Mouse (Mus musculus) embryonic facial prominence, embryonic 12.5 days (tissue): ENCODE results near the gene Olfr59. TPM values are rescaled to one million over a fixed set of nuclear protein-coding genes. Genes with fewer than 3 reads are reported as not detected.

Source experiments
- ATAC-seq: fragments of 200-750 bp; cut with Nextera tagmentation; 2 replicates; pipeline ENCODE4 v1.8.0; 2017; ENCODE audit not compliant: insufficient number of reproducible peaks, insufficient read depth, low FRiP score, low TSS enrichment
- H3K27ac ChIP-seq: fragments of 300-500 bp; sonication (generic); 2 replicates; pipeline ENCODE4 v1.5.1; 2016; ENCODE audit warnings: mild to moderate bottlenecking
- H3K27me3 ChIP-seq: fragments of 300-500 bp; sonication (generic); 2 replicates; pipeline ENCODE4 v1.6.1; 2016; ENCODE audit warnings: mild to moderate bottlenecking, moderate library complexity
- H3K36me3 ChIP-seq: fragments of 300-500 bp; sonication (generic); 2 replicates; pipeline ENCODE4 v1.6.1; 2016; ENCODE audit warnings: mild to moderate bottlenecking
- H3K4me1 ChIP-seq: fragments of 300-500 bp; sonication (generic); 2 replicates; pipeline ENCODE4 v1.6.1; 2016
- H3K4me2 ChIP-seq: fragments of 300-500 bp; sonication (generic); replicated peaks from 2 replicates; pipeline ENCODE4 v1.6.1; 2016; ENCODE audit warnings: mild to moderate bottlenecking, moderate library complexity
- H3K4me3 ChIP-seq: fragments of 300-500 bp; sonication (generic); 2 replicates; pipeline ENCODE4 v1.5.1; 2016; ENCODE audit warnings: mild to moderate bottlenecking
- H3K9ac ChIP-seq: fragments of 300-500 bp; sonication (generic); 2 replicates; pipeline ENCODE4 v1.6.1; 2016; ENCODE audit warnings: mild to moderate bottlenecking, moderate library complexity
- H3K9me3 ChIP-seq: fragments of 300-500 bp; sonication (generic); 2 replicates; pipeline ENCODE4 v1.6.1; 2016; ENCODE audit warnings: mild to moderate bottlenecking, moderate library complexity
- WGBS: fragments of 180-500 bp; shearing (Covaris S2); methylation state at CpG from one replicate; pipeline ENCODE4 v1.1.7; 2016; 5-methylcytosine and 5-hydroxymethylcytosine counted together
- polyA plus RNA-seq: library from polyadenylated mRNA; unstranded; fragments of >200 nt; fragmentation: Nextera tagmentation; extraction: Ambion mirVana; gene quantifications from 2 replicates; pipeline ENCODE4 v1.2.1, GENCODE M21; 2016

Gene Olfr59
- polyA plus RNA-seq = not detected in 2 replicates

- no peak for ATAC-seq
- 56% methylated on average over 2 of the region's 2 CpGs for WGBS
Observed at GRCm38 (mm10) chr11:74283436-74283835, at the start of gene Olfr59. TSS of gene Olfr59 (plus strand) at chr11:74283736.

GRCm38 (mm10) chr11:74241201-74241600 is 42.3 kb upstream of the Olfr59 start:
- WGBS = 93% methylated on average over 3 of the region's 3 CpGs
- H3K27me3 ChIP-seq = no peaks in the 10 kb centered on the region
- no peak for ATAC-seq

More at GRCm38 (mm10) chr11:74283436-74283835, at the start of gene Olfr59:
- no peaks in the 10 kb centered on the region for H3K36me3 ChIP-seq
- H3K4me3 ChIP-seq = no peak within 1 kb of the TSS
- no peaks in the 10 kb centered on the region for H3K4me1 ChIP-seq
- no peak within 1 kb of the TSS for H3K27ac ChIP-seq
- H3K9ac ChIP-seq = no peak within 1 kb of the TSS
- no peaks in the 10 kb centered on the region for H3K27me3 ChIP-seq
- no peak within 1 kb of the TSS for H3K4me2 ChIP-seq
- H3K9me3 ChIP-seq = 0 out of 2 replicates have a peak, but pooled peaks cover 4% of the 10 kb centered on the region

GRCm38 (mm10) chr11:74259508-74259907 is 24.0 kb upstream of the Olfr59 start, which contains the start of gene Olfr406:
TSS of gene Olfr406 (plus strand) at chr11:74259808.
- Histone ChIP-seq H3K4me3 (no peak within 1 kb of the TSS), H3K27ac (no peak within 1 kb of the TSS), H3K4me2 (no peak within 1 kb of the TSS), H3K36me3 (no peaks in the 10 kb centered on the region), H3K27me3 (no peaks in the 10 kb centered on the region), H3K9ac (no peak within 1 kb of the TSS), H3K4me1 (no peaks in the 10 kb centered on the region), H3K9me3 (peaks cover 5% of the 10 kb centered on the region; the same call in 1 of the 2 replicates)
- ATAC-seq = no peak
- WGBS = 49% methylated on average over 2 of the region's 2 CpGs

More at GRCm38 (mm10) chr11:74241201-74241600, 42.3 kb upstream of the Olfr59 start:
- Histone ChIP-seq H3K27ac (no peak overlapping the region), H3K9ac (no peak overlapping the region), H3K9me3 (peaks cover 6% of the 10 kb centered on the region), H3K4me2 (no peak overlapping the region), H3K4me3 (no peak overlapping the region), H3K4me1 (no peaks in the 10 kb centered on the region), H3K36me3 (no peaks in the 10 kb centered on the region)

GRCm38 (mm10) chr11:74287256-74287655 is 3.7 kb downstream of the Olfr59 start:
- Histone ChIP-seq H3K4me2 (no peak overlapping the region), H3K4me3 (no peak overlapping the region), H3K9me3 (peaks cover 2% of the 10 kb centered on the region; the same call in 1 of the 2 replicates), H3K9ac (no peak overlapping the region), H3K27me3 (no peaks in the 10 kb centered on the region), H3K36me3 (no peaks in the 10 kb centered on the region), H3K4me1 (no peaks in the 10 kb centered on the region), H3K27ac (no peak overlapping the region)
- WGBS = 73% methylated on average over 2 of the region's 2 CpGs
- ATAC-seq = no peak

GRCm38 (mm10) chr11:74326044-74326443 is 42.5 kb downstream of the Olfr59 start:
- WGBS = 70% methylated on average over 2 of the region's 2 CpGs
- ATAC-seq = no peak
- no peak overlapping the region for H3K9ac ChIP-seq
- H3K27me3 ChIP-seq = no peaks in the 10 kb centered on the region
- H3K4me3 ChIP-seq = no peak overlapping the region
- no peak overlapping the region for H3K4me2 ChIP-seq
- no peaks in the 10 kb centered on the region for H3K4me1 ChIP-seq
- H3K36me3 ChIP-seq = no peaks in the 10 kb centered on the region
- no peak overlapping the region for H3K27ac ChIP-seq
- no peaks in the 10 kb centered on the region for H3K9me3 ChIP-seq

- no peak overlapping the region for H3K4me2 ChIP-seq
- H3K27ac ChIP-seq = no peak overlapping the region
- no peak for ATAC-seq
- H3K4me3 ChIP-seq = no peak overlapping the region
- no peaks in the 10 kb centered on the region for H3K36me3 ChIP-seq
- H3K4me1 ChIP-seq = no peaks in the 10 kb centered on the region
- H3K9me3 ChIP-seq = no peaks in the 10 kb centered on the region
- H3K9ac ChIP-seq = no peak overlapping the region
- no peaks in the 10 kb centered on the region for H3K27me3 ChIP-seq
Observed at GRCm38 (mm10) chr11:74328781-74329180, 45.2 kb downstream of the Olfr59 start.

GRCm38 (mm10) chr11:74337931-74338330 is 54.4 kb downstream of the Olfr59 start, which contains the start of gene Olfr410:
TSS of gene Olfr410 (minus strand) at chr11:74338031.
- no peak within 1 kb of the TSS for H3K9ac ChIP-seq
- no peaks in the 10 kb centered on the region for H3K9me3 ChIP-seq
- H3K36me3 ChIP-seq = no peaks in the 10 kb centered on the region
- ATAC-seq = no peak
- no peak within 1 kb of the TSS for H3K4me3 ChIP-seq
- WGBS = 82% methylated on average over 6 of the region's 6 CpGs
- no peak within 1 kb of the TSS for H3K4me2 ChIP-seq
- no peak within 1 kb of the TSS for H3K27ac ChIP-seq
- H3K27me3 ChIP-seq = no peaks in the 10 kb centered on the region
- H3K4me1 ChIP-seq = no peaks in the 10 kb centered on the region

Other genes starting within 250 kb of the Olfr59 start
- not detected in 2 replicates for gene Olfr139, start 227.2 kb upstream of the Olfr59 start, polyA plus RNA-seq
- gene Olfr399, start 227.1 kb upstream of the Olfr59 start, polyA plus RNA-seq = not detected in 2 replicates
- not detected in 2 replicates for gene Zfp616, start 213.8 kb upstream of the Olfr59 start, polyA plus RNA-seq
- gene Olfr401, start 170.0 kb upstream of the Olfr59 start, polyA plus RNA-seq = not detected in 2 replicates
- gene Olfr402, start 130.2 kb upstream of the Olfr59 start, polyA plus RNA-seq = not detected in 2 replicates
- gene Olfr403, start 97.5 kb upstream of the Olfr59 start, polyA plus RNA-seq = not detected in 2 replicates
- not detected in 2 replicates for gene Olfr43, start 72.4 kb upstream of the Olfr59 start, polyA plus RNA-seq
- gene Olfr406, start 23.9 kb upstream of the Olfr59 start, polyA plus RNA-seq = not detected in 2 replicates
- gene Olfr410, start 54.3 kb downstream of the Olfr59 start, polyA plus RNA-seq = 0.05 TPM in 1 of 2 replicates, not detected in the other
- not detected in 2 replicates for gene Olfr411, start 68.9 kb downstream of the Olfr59 start, polyA plus RNA-seq
- gene Olfr412, start 78.3 kb downstream of the Olfr59 start, polyA plus RNA-seq = not detected in 2 replicates